18 mouse cellular contexts compared by ENCODE assay signal in genomic region chr12:3406585-3406984, GRCm38 (mm10). TPM values are rescaled to one million over a fixed set of nuclear protein-coding genes. Genes with fewer than 3 reads are reported as not detected.
DNase-seq lines count a peak whose midpoint lies in the region; ATAC-seq and TF ChIP-seq lines count a peak whose summit lies in the region.
"Had no signal": no experiment of that assay in that cellular context is flagged by ENCODE, and none has a peak within 500 bp of the region (broad histone marks: within the 10 kb centered on the region; RNA-seq: fewer than 3 reads in every experiment).

No protein-coding gene starts in this region.

- H3K9ac ChIP-seq in neural tube, embryonic 15.5 days (replicated peaks) = no peak overlapping the region
- no peak overlapping the region for H3K9ac ChIP-seq in lung, postnatal 0 days (replicated peaks; ENCODE audit: low read depth)
- H3K9ac ChIP-seq: hindbrain, embryonic 13.5 days; limb, embryonic 13.5 days; liver, embryonic 15.5 days; midbrain, embryonic 12.5 days; neural tube, embryonic 12.5 days had no signal

- no peak overlapping the region for H3K4me2 ChIP-seq in neural tube, embryonic 15.5 days
- no peak overlapping the region for H3K4me2 ChIP-seq in lung, postnatal 0 days (replicated peaks; ENCODE audit: low read depth, low read length)
- H3K4me2 ChIP-seq: hindbrain, embryonic 13.5 days; limb, embryonic 13.5 days; liver, embryonic 15.5 days; midbrain, embryonic 12.5 days; neural tube, embryonic 12.5 days had no signal

- no peaks in the 10 kb centered on the region for H3K4me1 ChIP-seq in neural tube, embryonic 15.5 days
- H3K4me1 ChIP-seq in thymus, adult 2 months (replicated peaks; ENCODE audit: control insufficient read depth, insufficient read depth, low read length) = no peaks in the 10 kb centered on the region
- no peaks in the 10 kb centered on the region for H3K4me1 ChIP-seq in lung, postnatal 0 days (ENCODE audit: insufficient read depth, low read depth, low read length)
- H3K4me1 ChIP-seq: hindbrain, embryonic 13.5 days; limb, embryonic 13.5 days; liver, embryonic 15.5 days; midbrain, embryonic 12.5 days; neural tube, embryonic 12.5 days had no signal

- ATAC-seq in neural tube, embryonic 15.5 days (ENCODE audit: low FRiP score) = peak; percentile 26; the same call in 1 of the 2 replicates
- no peak for ATAC-seq in lung, postnatal 0 days

- no peak for TF ChIP-seq POLR2A in thymus, adult 2 months (IDR thresholded peaks at IDR 0.05; ENCODE audit: control insufficient read depth, extremely low read depth, insufficient read depth, low read length, poor library complexity)

- H3K4me3 ChIP-seq in neural tube, embryonic 15.5 days (replicated peaks) = no peak overlapping the region
- H3K4me3 ChIP-seq in thymus, adult 2 months (ENCODE audit: control insufficient read depth, insufficient read depth, low read length) = no peak overlapping the region
- no peak overlapping the region for H3K4me3 ChIP-seq in lung, postnatal 0 days (ENCODE audit: low read depth, low read length)
- H3K4me3 ChIP-seq: heart, adult 2 months; hindbrain, embryonic 13.5 days; limb, embryonic 13.5 days; liver, embryonic 15.5 days; midbrain, embryonic 12.5 days; neural tube, embryonic 12.5 days had no signal

- WGBS in neural tube, embryonic 15.5 days = 79% methylated on average over 6 of the region's 6 CpGs
- 98% methylated on average over 6 of the region's 6 CpGs for WGBS in thymus, adult 2 months
- 81% methylated on average over 6 of the region's 6 CpGs for WGBS in lung, postnatal 0 days

- peak overlapping the region; percentile 45; the same call in 1 of the 2 replicates for H3K27ac ChIP-seq in neural tube, embryonic 15.5 days (replicated peaks)
- no peak overlapping the region for H3K27ac ChIP-seq in thymus, adult 2 months (ENCODE audit: control insufficient read depth, insufficient read depth, low read length)
- no peak overlapping the region for H3K27ac ChIP-seq in lung, postnatal 0 days (ENCODE audit: low read length)
- H3K27ac ChIP-seq: heart, adult 2 months; hindbrain, embryonic 13.5 days; limb, embryonic 13.5 days; liver, embryonic 15.5 days; midbrain, embryonic 12.5 days; neural tube, embryonic 12.5 days had no signal

- no peaks in the 10 kb centered on the region for H3K9me3 ChIP-seq in neural tube, embryonic 15.5 days (replicated peaks)
- H3K9me3 ChIP-seq in lung, postnatal 0 days (ENCODE audit: low read length) = no peaks in the 10 kb centered on the region
- H3K9me3 ChIP-seq: hindbrain, embryonic 13.5 days; limb, embryonic 13.5 days; liver, embryonic 15.5 days; midbrain, embryonic 12.5 days; neural tube, embryonic 12.5 days had no signal

- no peak for TF ChIP-seq EP300 in lung, postnatal 0 days (IDR thresholded peaks at IDR 0.05)

- H3K27me3 ChIP-seq in neural tube, embryonic 15.5 days (replicated peaks) = no peaks in the 10 kb centered on the region
- H3K27me3 ChIP-seq in thymus, adult 2 months (ENCODE audit: control insufficient read depth, insufficient read depth, low read length) = no peaks in the 10 kb centered on the region
- H3K27me3 ChIP-seq in lung, postnatal 0 days (replicated peaks; ENCODE audit: insufficient read depth, low read length) = no peaks in the 10 kb centered on the region
- H3K27me3 ChIP-seq: hindbrain, embryonic 13.5 days; limb, embryonic 13.5 days; liver, embryonic 15.5 days; midbrain, embryonic 12.5 days; neural tube, embryonic 12.5 days had no signal

- H3K36me3 ChIP-seq in neural tube, embryonic 15.5 days = peaks cover 32% of the 10 kb centered on the region
- H3K36me3 ChIP-seq in thymus, adult 2 months (ENCODE audit: control insufficient read depth, insufficient read depth, low read length) = peaks cover 17% of the 10 kb centered on the region
- H3K36me3 ChIP-seq in lung, postnatal 0 days (ENCODE audit: insufficient read depth, low read length) = no peaks in the 10 kb centered on the region
- H3K36me3 ChIP-seq: liver, embryonic 15.5 days had no signal

- peak; percentile 34 to 49 for DNase-seq in cerebellum, postnatal 10 days
- DNase-seq in cerebellum, postnatal 4 days (ENCODE audit: low spot score in 2 of 2) = no peak
- DNase-seq in layer of hippocampus, adult 11-12 months (ENCODE audit: low spot score) = peak; percentile 43
- no peak for DNase-seq in layer of hippocampus, adult 8-10 months (ENCODE audit: low spot score in 2 of 2)
- DNase-seq in neural tube, embryonic 10.5 days (ENCODE audit: extremely low spot score, low spot score) = no peak
- DNase-seq in thymus, adult 2 months = no peak
- no peak for DNase-seq in lung, postnatal 0 days (ENCODE audit: low spot score)
- DNase-seq: adrenal gland, postnatal 14 days; cerebellum, adult 9-10 months; heart, adult 2 months; kidney, adult 18-20 months; kidney, postnatal 25 days had no signal

- TF ChIP-seq CTCF in thymus, adult 2 months (IDR thresholded peaks at IDR 0.05; ENCODE audit: borderline replicate concordance, control insufficient read depth, extremely low read depth, insufficient read depth, low read length, poor library complexity) = no peak
- TF ChIP-seq CTCF in lung, postnatal 0 days (IDR thresholded peaks at IDR 0.05) = no peak

RNA-seq across cellular contexts. Expression of gene Asxl2, which starts 20.1 kb away (rescaled TPM):
- total RNA-seq in layer of hippocampus, adult 8-10 months (2022) = 10 to 100 TPM; 31.1 to 34.9 (median 33.2) TPM
- polyA plus RNA-seq in neural tube, embryonic 15.5 days (2015; fragmentation: Nextera tagmentation; extraction: Ambion mirVana) = 10.4 and 13.6 TPM in 2 replicates
- 17.3 and 18.2 TPM in 2 replicates for polyA plus RNA-seq in thymus, adult 2 months (2012; rRNA removed)
- 8.5 and 9.4 TPM in 2 replicates for polyA plus RNA-seq in lung, postnatal 0 days (2015; fragmentation: Nextera tagmentation; extraction: Ambion mirVana)

RNA-seq across cellular contexts. Expression of gene Kif3c, which starts 41.7 kb away (rescaled TPM):
- 100 to 1,000 TPM; 150 to 162 (median 156) TPM for total RNA-seq in layer of hippocampus, adult 8-10 months (2022)
- polyA plus RNA-seq in neural tube, embryonic 15.5 days (2015; fragmentation: Nextera tagmentation; extraction: Ambion mirVana) = 64.9 and 74.1 TPM in 2 replicates
- 17.5 and 17.6 TPM in 2 replicates for polyA plus RNA-seq in thymus, adult 2 months (2012; rRNA removed)
- 5.6 and 5.9 TPM in 2 replicates for polyA plus RNA-seq in lung, postnatal 0 days (2015; fragmentation: Nextera tagmentation; extraction: Ambion mirVana)

Comparison
In these comparisons a context has a peak if more than half of its experiments do, and no peak if none do; other contexts are left out.
1. DNase-seq: peak in cerebellum, postnatal 10 days (2 of 2) and layer of hippocampus, adult 11-12 months (single experiment); none in cerebellum, postnatal 4 days (0 of 2), layer of hippocampus, adult 8-10 months (0 of 2), neural tube, embryonic 10.5 days (single experiment), thymus, adult 2 months (single experiment) and lung, postnatal 0 days (single experiment).